Mouse (Mus musculus): ENCODE results near the gene Depp1. TPM values are rescaled to one million over a fixed set of nuclear protein-coding genes. Genes with fewer than 3 reads are reported as not detected.

Gene Depp1
- 23.4 and 30.2 TPM in 2 replicates for polyA plus RNA-seq (2015; fragmentation: Nextera tagmentation; extraction: Ambion mirVana)

DNA sequence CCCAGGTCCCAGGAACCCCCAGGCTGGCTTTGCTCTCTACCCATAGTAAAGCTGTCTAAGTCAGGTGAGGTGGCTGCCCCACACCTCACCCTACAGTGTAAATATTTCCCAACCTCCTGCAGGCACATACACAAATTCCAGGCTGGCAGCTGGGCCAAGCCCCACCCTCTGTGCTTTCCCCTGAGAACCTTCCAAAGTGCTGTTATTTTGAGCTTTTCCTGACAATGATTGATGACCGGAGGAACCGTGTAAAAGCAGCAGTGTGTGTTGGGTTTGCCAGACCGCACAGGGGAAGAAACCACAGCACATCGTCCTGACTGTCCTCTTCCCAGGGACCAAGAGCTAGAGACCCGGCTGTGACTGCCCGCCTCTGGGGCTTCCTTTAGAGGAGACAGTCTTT, at the start of gene Depp1:
Depp1 (plus strand) TSS at position 204 of the 400 bp plus-strand sequence.

DNA sequence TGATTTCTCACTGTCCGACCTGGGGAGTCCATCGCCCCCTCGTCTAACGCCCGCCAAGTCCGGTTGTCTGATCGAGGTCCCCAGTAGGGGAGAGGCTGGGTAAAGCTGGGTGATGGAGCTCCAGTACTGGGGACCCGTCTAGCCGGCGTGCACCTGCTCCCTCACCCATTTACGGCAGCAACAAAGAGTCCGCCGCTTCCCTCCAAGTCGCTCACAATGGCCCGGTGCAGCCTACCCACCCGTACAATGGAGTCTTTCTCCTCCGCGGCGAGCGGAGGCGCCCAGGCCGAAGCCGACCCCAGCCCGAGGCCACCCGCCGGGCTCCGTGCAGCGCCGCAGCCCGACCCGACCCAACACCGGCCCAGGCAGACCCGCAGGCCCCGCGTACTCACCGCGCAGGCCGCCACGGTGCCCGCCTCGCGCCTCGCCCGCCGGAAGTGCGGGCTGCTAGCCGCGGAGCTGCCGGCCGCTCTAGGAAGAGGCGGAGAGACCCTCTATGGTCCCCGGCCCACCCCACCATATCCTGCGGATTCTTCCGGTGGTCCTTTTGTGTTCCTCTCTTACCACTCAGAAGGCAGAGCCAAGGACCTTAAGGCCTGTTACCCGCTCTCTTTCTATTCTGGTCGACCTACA, 21.8 kb upstream of the Depp1 start, which contains the start of gene Zfp422:
Zfp422 (minus strand) TSS at position 461 of the 633 bp plus-strand sequence.

DNA sequence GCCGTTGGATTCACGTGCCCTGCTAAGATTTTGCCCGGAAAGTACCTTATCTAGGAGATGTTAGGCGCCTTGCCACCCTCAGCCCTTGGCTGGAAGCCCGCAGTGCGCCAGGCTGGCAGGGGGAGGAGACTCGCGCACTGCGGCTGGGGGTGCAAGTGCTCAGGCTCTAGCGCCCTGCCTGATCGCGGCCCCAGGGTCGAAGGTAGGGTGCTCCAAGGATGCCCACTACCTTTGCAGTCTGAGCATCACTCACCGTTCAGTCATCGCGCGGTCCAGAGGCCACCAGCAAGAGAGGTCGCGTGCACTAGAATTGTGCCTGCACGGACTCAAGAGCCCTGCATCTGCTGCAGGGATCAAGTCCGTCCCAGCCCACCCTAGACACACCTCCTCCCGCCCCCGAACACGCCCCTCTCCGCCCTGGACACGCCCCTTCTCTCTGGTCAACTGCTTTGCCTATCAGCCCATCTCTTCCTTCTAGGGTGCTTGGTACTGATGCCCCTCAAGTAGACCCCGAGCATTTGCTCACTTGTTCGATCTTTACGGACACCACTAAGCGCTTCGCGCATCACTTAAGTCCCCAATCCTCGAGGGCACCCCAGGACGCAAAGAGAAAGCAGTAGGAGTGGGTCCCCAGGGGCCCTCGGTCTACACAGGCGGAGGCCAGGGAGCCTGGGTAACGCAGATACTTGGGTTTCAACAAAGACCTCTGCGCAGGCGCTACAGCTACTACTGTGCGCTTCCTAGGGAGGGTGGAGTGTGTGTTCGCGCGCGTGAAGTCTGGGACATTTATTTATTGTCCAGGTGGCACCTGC, 23.3 kb downstream of the Depp1 start, which contains the start of gene Rassf4:
Rassf4 (minus strand) TSS at position 482 of the 812 bp plus-strand sequence.

Small RNA genes within 50 kb of the gene (microRNA-seq; reads per million reads assigned to microRNA genes)
- gene Mir7043: 1.3 to 2.0 reads per million in 2 experiments

Other genes with a start within 250 kb of the Depp1 start
- gene Alox5, start 189.4 kb upstream of the Depp1 start, polyA plus RNA-seq (2015; fragmentation: Nextera tagmentation; extraction: Ambion mirVana): 2.0 and 2.9 TPM in 2 replicates
- not detected in 2 replicates for gene Olfr211, start 161.5 kb upstream of the Depp1 start, polyA plus RNA-seq (2015; fragmentation: Nextera tagmentation; extraction: Ambion mirVana)
- gene Olfr212, start 144.1 kb upstream of the Depp1 start, polyA plus RNA-seq (2015; fragmentation: Nextera tagmentation; extraction: Ambion mirVana): not detected in 2 replicates
- gene Olfr213, start 112.2 kb upstream of the Depp1 start, polyA plus RNA-seq (2015; fragmentation: Nextera tagmentation; extraction: Ambion mirVana): not detected in 2 replicates
- 0.33 and 0.42 TPM in 2 replicates for gene Gm5580, start 99.5 kb upstream of the Depp1 start, polyA plus RNA-seq (2015; fragmentation: Nextera tagmentation; extraction: Ambion mirVana)
- not detected in 2 replicates for gene Olfr214, start 96.4 kb upstream of the Depp1 start, polyA plus RNA-seq (2015; fragmentation: Nextera tagmentation; extraction: Ambion mirVana)
- gene Olfr215, start 66.4 kb upstream of the Depp1 start, polyA plus RNA-seq (2015; fragmentation: Nextera tagmentation; extraction: Ambion mirVana): not detected in 2 replicates
- 41.5 and 45.5 TPM in 2 replicates for gene Zfp422, start 21.6 kb upstream of the Depp1 start, polyA plus RNA-seq (2015; fragmentation: Nextera tagmentation; extraction: Ambion mirVana)
- gene Rassf4, start 23.3 kb downstream of the Depp1 start, polyA plus RNA-seq (2015; fragmentation: Nextera tagmentation; extraction: Ambion mirVana): 17.6 and 18.2 TPM in 2 replicates
- 3.2 and 3.3 TPM in 2 replicates for gene Tmem72, start 66.3 kb downstream of the Depp1 start, polyA plus RNA-seq (2015; fragmentation: Nextera tagmentation; extraction: Ambion mirVana)